Mouse (Mus musculus) hindbrain, embryonic 16.5 days (tissue): ENCODE data around the gene Abtb2. TPM values are rescaled to one million over a fixed set of nuclear protein-coding genes. Genes with fewer than 3 reads are reported as not detected.

Experiments
- ATAC-seq: fragments of 200-750 bp; cut with Nextera tagmentation; 2 replicates; pipeline ENCODE4 v1.8.0; 2017; ENCODE audit warnings: moderate TSS enrichment, moderate library complexity
- H3K27ac ChIP-seq: fragments of 300-500 bp; sonication (generic); 2 replicates; pipeline ENCODE4 v1.5.1; 2014; ENCODE audit warnings: low read depth, mild to moderate bottlenecking, control low read depth, low read length, moderate library complexity
- H3K27me3 ChIP-seq: fragments of 300-500 bp; sonication (generic); replicated peaks from 2 replicates; pipeline ENCODE4 v1.6.1; 2014; ENCODE audit warnings: low read length; ENCODE audit not compliant: control insufficient read depth, insufficient read depth
- H3K36me3 ChIP-seq: fragments of 300-500 bp; sonication (generic); 2 replicates; pipeline ENCODE4 v1.6.1; 2014; ENCODE audit warnings: mild to moderate bottlenecking, low read length, moderate library complexity, mixed read lengths; ENCODE audit not compliant: control insufficient read depth, insufficient read depth
- H3K4me1 ChIP-seq: fragments of 300-500 bp; sonication (generic); 2 replicates; pipeline ENCODE4 v1.6.1; 2014; ENCODE audit warnings: low read depth, low read length; ENCODE audit not compliant: control insufficient read depth, insufficient read depth
- H3K4me2 ChIP-seq: fragments of 300-500 bp; sonication (generic); 2 replicates; pipeline ENCODE4 v1.6.1; 2014; ENCODE audit warnings: mild to moderate bottlenecking, low read length, control low read depth, moderate library complexity
- H3K4me3 ChIP-seq: fragments of 300-500 bp; sonication (generic); 2 replicates; pipeline ENCODE4 v1.5.1; 2014; ENCODE audit warnings: mild to moderate bottlenecking, low read length, control low read depth, moderate library complexity
- H3K9ac ChIP-seq: fragments of 300-500 bp; sonication (generic); 2 replicates; pipeline ENCODE4 v1.6.1; 2014; ENCODE audit warnings: low read depth, mild to moderate bottlenecking, control low read depth, low read length, moderate library complexity
- H3K9me3 ChIP-seq: fragments of 300-500 bp; sonication (generic); 2 replicates; pipeline ENCODE4 v1.6.1; 2014; ENCODE audit warnings: mild to moderate bottlenecking, low read length, moderate library complexity; ENCODE audit not compliant: control insufficient read depth
- WGBS: fragments of 180-500 bp; shearing (Covaris S2); extraction: QIAGEN DNeasy Blood & Tissue Kit; methylation state at CpG from one replicate; pipeline ENCODE4 v1.1.7; 2014; 5-methylcytosine and 5-hydroxymethylcytosine counted together
- polyA plus RNA-seq: library from polyadenylated mRNA; unstranded; fragments of >200 nt; fragmentation: Nextera tagmentation; extraction: Ambion mirVana; gene quantifications from 2 replicates; pipeline ENCODE4 v1.2.1, GENCODE M21; 2015

The Abtb2 gene
- polyA plus RNA-seq, 1 experiment from 2014 or later: 10.0 TPM

DNA sequence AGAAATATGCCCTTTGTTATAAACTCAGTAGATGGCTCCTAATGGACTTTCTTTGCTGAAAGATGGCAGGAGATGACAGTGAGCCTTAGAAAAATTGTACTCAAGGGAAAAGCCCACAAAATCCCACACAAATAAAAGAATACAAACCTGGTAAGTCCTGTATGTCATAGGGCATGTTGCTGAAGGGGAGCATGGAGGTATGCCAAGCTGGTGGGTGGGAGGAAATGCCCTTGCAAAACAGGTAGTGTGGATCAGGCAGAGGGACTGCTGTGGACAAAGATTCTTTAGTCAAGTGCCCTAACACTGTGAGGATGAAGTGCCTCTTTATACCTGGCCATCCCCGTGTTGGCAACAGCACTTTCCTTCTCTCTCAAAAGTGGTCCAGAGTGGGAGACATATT is 126.7 kb downstream of the Abtb2 start:
- Histone ChIP-seq H3K27me3 (no peaks in the 10 kb centered on the region), H3K36me3 (no peaks in the 10 kb centered on the region), H3K27ac (no peak overlapping the region), H3K9ac (no peak overlapping the region), H3K4me1 (peaks cover 8% of the 10 kb centered on the region), H3K4me3 (no peak overlapping the region), H3K9me3 (no peaks in the 10 kb centered on the region), H3K4me2 (no peak overlapping the region)
- no peak for ATAC-seq
- 90% methylated on average over 1 of the region's 1 CpGs for WGBS

DNA sequence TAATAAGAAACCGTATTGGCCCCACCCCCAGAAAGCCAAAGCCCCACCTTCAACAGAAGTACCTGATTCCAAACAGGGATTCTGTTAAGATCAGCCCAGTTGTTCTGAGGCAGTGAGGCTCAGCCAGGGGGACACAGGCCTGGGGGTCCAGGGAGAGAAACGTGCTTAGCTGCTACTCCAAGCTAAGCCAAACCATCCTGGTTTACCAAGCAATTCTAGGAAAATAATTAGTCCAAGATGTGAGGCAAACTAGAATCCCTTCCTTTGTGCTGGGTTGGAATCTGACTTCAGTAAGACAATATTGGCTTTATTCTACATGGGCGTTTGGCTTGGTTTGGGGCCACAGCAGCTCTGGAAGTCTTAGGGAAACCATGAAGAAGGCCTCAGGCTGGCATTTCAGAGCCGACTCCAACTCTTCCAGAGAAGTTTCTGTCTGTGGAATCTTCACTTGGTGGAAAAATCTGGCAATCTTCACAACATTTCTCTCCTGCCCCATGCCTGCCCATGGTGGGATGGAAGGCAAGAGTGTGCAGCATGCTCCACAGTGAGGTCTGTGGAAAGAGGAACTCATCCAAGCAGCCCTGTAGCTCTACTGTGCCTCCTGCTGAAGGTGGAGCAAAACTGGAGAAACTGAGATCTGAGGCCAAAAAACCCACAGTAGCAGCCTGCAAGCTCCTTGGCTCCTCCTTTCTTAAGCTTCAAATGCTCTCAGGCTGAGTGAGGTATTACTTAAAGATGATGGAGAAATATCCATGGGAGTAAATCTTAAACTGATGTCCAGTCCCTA is 128.9 kb downstream of the Abtb2 start:
- H3K4me1 ChIP-seq: peaks cover 8% of the 10 kb centered on the region
- H3K9ac ChIP-seq: no peak overlapping the region
- H3K27me3 ChIP-seq: no peaks in the 10 kb centered on the region
- WGBS: 72% methylated on average over 4 of the region's 4 CpGs
- H3K9me3 ChIP-seq: no peaks in the 10 kb centered on the region
- no peak overlapping the region for H3K4me3 ChIP-seq
- H3K36me3 ChIP-seq: no peaks in the 10 kb centered on the region
- no peak overlapping the region for H3K4me2 ChIP-seq
- ATAC-seq: no peak
- H3K27ac ChIP-seq: no peak overlapping the region

GRCm38 (mm10) chr2:103696177-103696576 is 130.1 kb downstream of the Abtb2 start:
- no peak for ATAC-seq
- WGBS: 68% methylated on average over 3 of the region's 3 CpGs
- Histone ChIP-seq H3K4me2 (no peak overlapping the region), H3K36me3 (no peaks in the 10 kb centered on the region), H3K9ac (no peak overlapping the region), H3K27ac (no peak overlapping the region), H3K4me1 (no peaks in the 10 kb centered on the region; the same call in 1 of the 2 replicates), H3K27me3 (no peaks in the 10 kb centered on the region), H3K9me3 (no peaks in the 10 kb centered on the region), H3K4me3 (no peak overlapping the region)

DNA sequence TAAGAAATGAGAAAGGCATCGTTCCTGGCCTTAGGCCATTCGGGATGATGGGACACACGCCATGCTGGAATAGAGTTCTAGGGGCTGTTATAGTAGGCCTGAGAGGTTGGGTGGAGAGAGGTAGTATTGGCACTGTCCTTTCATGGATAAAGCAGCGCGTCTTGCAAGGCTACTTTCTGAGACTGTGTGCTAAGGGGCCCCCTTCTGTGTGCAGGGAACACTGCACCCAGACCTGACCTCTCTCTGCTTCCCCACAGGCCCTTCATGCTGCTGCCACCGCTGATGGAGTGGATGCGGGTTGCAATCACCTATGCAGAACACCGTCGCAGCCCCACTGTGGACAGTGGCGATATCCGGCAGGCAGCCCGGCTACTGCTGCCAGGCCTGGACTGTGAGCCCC is 134.4 kb downstream of the Abtb2 start:
- 82% methylated on average over 12 of the region's 12 CpGs for WGBS
- ATAC-seq: no peak; the same call in 1 of the 2 replicates

DNA sequence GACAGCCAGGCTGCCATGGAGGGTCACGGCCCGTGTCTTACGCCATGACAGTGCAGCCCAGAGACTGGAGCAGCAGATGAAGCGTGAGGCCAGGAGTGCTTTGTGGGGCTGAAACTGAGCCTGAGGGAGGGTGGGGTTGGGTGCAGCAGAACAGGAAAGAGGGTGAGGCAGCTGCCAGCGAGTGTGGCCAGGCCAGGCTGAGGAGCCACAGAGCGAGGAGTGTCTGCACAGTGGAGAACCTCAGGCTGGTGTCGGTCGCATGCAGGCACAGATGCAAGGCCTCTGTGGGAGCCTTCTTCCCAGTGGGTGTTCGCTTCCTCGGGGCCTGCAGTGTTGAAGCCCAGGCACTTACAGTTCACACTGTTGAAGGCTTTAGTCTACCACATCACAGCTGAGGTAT is 137.2 kb downstream of the Abtb2 start:
- Histone ChIP-seq H3K27me3 (no peaks in the 10 kb centered on the region), H3K9me3 (no peaks in the 10 kb centered on the region), H3K4me2 (no peak overlapping the region), H3K4me1 (peaks cover 12% of the 10 kb centered on the region), H3K9ac (no peak overlapping the region), H3K4me3 (no peak overlapping the region), H3K27ac (no peak overlapping the region), H3K36me3 (no peaks in the 10 kb centered on the region)
- 73% methylated on average over 10 of the region's 10 CpGs for WGBS
- no peak for ATAC-seq

More for the DNA sequence above, 134.4 kb downstream of the Abtb2 start:
- H3K4me1 ChIP-seq: peaks cover 4% of the 10 kb centered on the region
- no peak overlapping the region for H3K9ac ChIP-seq
- no peaks in the 10 kb centered on the region for H3K36me3 ChIP-seq
- H3K4me2 ChIP-seq: no peak overlapping the region
- H3K4me3 ChIP-seq: no peak overlapping the region
- no peaks in the 10 kb centered on the region for H3K27me3 ChIP-seq
- no peak overlapping the region for H3K27ac ChIP-seq
- no peaks in the 10 kb centered on the region for H3K9me3 ChIP-seq

- no peak overlapping the region for H3K4me2 ChIP-seq
- ATAC-seq: peak; percentile 43
- no peaks in the 10 kb centered on the region for H3K36me3 ChIP-seq
- 44% methylated on average over 4 of the region's 4 CpGs for WGBS
- no peaks in the 10 kb centered on the region for H3K27me3 ChIP-seq
- H3K4me1 ChIP-seq: peaks cover 12% of the 10 kb centered on the region
- H3K9me3 ChIP-seq: no peaks in the 10 kb centered on the region
- H3K4me3 ChIP-seq: no peak overlapping the region
- H3K27ac ChIP-seq: no peak overlapping the region
- no peak overlapping the region for H3K9ac ChIP-seq
These were observed 137.8 kb downstream of the Abtb2 start for GRCm38 (mm10) chr2:103703865-103704264.

DNA sequence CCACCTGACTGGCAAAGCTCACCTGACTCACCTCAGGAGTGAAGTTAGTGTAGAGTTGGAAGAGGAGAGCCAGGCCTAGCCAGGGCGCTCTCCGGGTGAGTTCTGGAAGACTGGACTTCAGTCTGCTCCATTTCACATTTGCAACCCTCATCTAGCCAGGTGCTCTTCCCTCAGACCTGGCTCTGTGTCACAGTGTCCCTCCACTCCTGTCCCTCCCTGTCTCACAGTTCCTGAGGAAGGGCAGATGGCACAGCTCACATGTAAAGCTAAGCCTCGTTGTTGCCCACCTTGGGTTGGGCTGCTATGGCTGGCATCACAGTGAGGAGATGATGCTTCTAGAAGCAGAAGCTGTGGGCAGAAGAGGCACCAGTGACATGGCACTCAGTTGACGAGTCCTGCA is 139.7 kb downstream of the Abtb2 start:
- H3K4me3 ChIP-seq: no peak overlapping the region
- H3K4me2 ChIP-seq: no peak overlapping the region
- no peak overlapping the region for H3K9ac ChIP-seq
- H3K9me3 ChIP-seq: no peaks in the 10 kb centered on the region
- no peak; the same call in 1 of the 2 replicates for ATAC-seq
- no peaks in the 10 kb centered on the region for H3K36me3 ChIP-seq
- WGBS: 65% methylated on average over 4 of the region's 4 CpGs
- H3K27me3 ChIP-seq: no peaks in the 10 kb centered on the region
- H3K4me1 ChIP-seq: peaks cover 12% of the 10 kb centered on the region
- H3K27ac ChIP-seq: no peak overlapping the region; the same call in 1 of the 2 replicates

GRCm38 (mm10) chr2:103706226-103706625 is 140.1 kb downstream of the Abtb2 start:
- no peak overlapping the region for H3K9ac ChIP-seq
- H3K4me1 ChIP-seq: peaks cover 12% of the 10 kb centered on the region
- no peaks in the 10 kb centered on the region for H3K27me3 ChIP-seq
- no peak overlapping the region for H3K4me3 ChIP-seq
- no peak overlapping the region for H3K4me2 ChIP-seq
- H3K36me3 ChIP-seq: no peaks in the 10 kb centered on the region
- peak; percentile 75 for ATAC-seq
- H3K27ac ChIP-seq: peak overlapping the region; percentile 32; the same call in 1 of the 2 replicates
- H3K9me3 ChIP-seq: no peaks in the 10 kb centered on the region
- 26% methylated on average over 10 of the region's 11 CpGs for WGBS

- Histone ChIP-seq H3K27me3 (no peaks in the 10 kb centered on the region), H3K4me3 (no peak overlapping the region), H3K4me1 (peaks cover 12% of the 10 kb centered on the region), H3K9me3 (no peaks in the 10 kb centered on the region), H3K36me3 (no peaks in the 10 kb centered on the region; the same call in 1 of the 2 replicates), H3K4me2 (no peak overlapping the region), H3K9ac (no peak overlapping the region), H3K27ac (no peak overlapping the region)
- no peak for ATAC-seq
- 74% methylated on average over 6 of the region's 6 CpGs for WGBS
These were observed 141.1 kb downstream of the Abtb2 start for GRCm38 (mm10) chr2:103707056-103707776.
